Mouse (Mus musculus) lung, embryonic 14.5 days (tissue): ENCODE results near the gene Ripk1. TPM values are rescaled to one million over a fixed set of nuclear protein-coding genes. Genes with fewer than 3 reads are reported as not detected.
A peak's percentile ranks its signal among the peaks of the same experiment; 100 is the strongest.
"Not testable (repeated sequence)": the region's sequence is repeated elsewhere in the genome, so short reads cannot be mapped to it uniquely, and the experiment has no call there.

Experiments
- ATAC-seq: fragments of 200-750 bp; cut with Nextera tagmentation; 2 replicates; pipeline ENCODE4 v1.8.0; 2017; ENCODE audit warnings: mild to moderate bottlenecking, moderate TSS enrichment, moderate library complexity; ENCODE audit not compliant: insufficient read depth
- DNase-seq: peaks from one replicate; pipeline ENCODE4 v3.0.0-alpha.2; 2015
- H3K27ac ChIP-seq: fragments of 300-500 bp; sonication (generic); 2 replicates; pipeline ENCODE4 v1.5.1; 2014; ENCODE audit warnings: low read depth, mild to moderate bottlenecking, moderate library complexity
- H3K27me3 ChIP-seq: fragments of 300-500 bp; sonication (generic); 2 replicates; pipeline ENCODE4 v1.6.1; 2014; ENCODE audit warnings: low read length, control low read depth; ENCODE audit not compliant: insufficient read depth
- H3K36me3 ChIP-seq: fragments of 300-500 bp; sonication (generic); 2 replicates; pipeline ENCODE4 v1.6.1; 2014; ENCODE audit warnings: control low read depth; ENCODE audit not compliant: insufficient read depth
- H3K4me1 ChIP-seq: fragments of 300-500 bp; sonication (generic); 2 replicates; pipeline ENCODE4 v1.6.1; 2014; ENCODE audit warnings: antibody characterized with exemption, control low read depth; ENCODE audit not compliant: insufficient read depth
- H3K4me2 ChIP-seq: fragments of 300-500 bp; sonication (generic); 2 replicates; pipeline ENCODE4 v1.6.1; 2014; ENCODE audit warnings: mild to moderate bottlenecking
- H3K4me3 ChIP-seq: fragments of 300-500 bp; sonication (generic); 2 replicates; pipeline ENCODE4 v1.5.1; 2014; ENCODE audit warnings: low read depth, low read length
- H3K9ac ChIP-seq: fragments of 300-500 bp; sonication (generic); 2 replicates; pipeline ENCODE4 v1.6.1; 2014
- H3K9me3 ChIP-seq: fragments of 300-500 bp; sonication (generic); 2 replicates; pipeline ENCODE4 v1.6.1; 2016; ENCODE audit warnings: low read depth, low read length, control low read depth
- CTCF ChIP-seq: IDR thresholded peaks from 2 replicates; pipeline ENCODE4 v1.5.1; 2016; ENCODE audit warnings: antibody characterized with exemption, low read depth
- WGBS: fragments of 180-500 bp; shearing (Covaris S2); extraction: QIAGEN DNeasy Blood & Tissue Kit; methylation state at CpG from one replicate; pipeline ENCODE4 v1.1.7; 2014; 5-methylcytosine and 5-hydroxymethylcytosine counted together
- polyA plus RNA-seq: library from polyadenylated mRNA; unstranded; fragments of >200 nt; fragmentation: Nextera tagmentation; extraction: Ambion mirVana; gene quantifications from 2 replicates; pipeline ENCODE4 v1.2.1, GENCODE M21; 2014

Gene Ripk1
- polyA plus RNA-seq, 1 experiment from 2014 or later: 23.9 TPM

DNA sequence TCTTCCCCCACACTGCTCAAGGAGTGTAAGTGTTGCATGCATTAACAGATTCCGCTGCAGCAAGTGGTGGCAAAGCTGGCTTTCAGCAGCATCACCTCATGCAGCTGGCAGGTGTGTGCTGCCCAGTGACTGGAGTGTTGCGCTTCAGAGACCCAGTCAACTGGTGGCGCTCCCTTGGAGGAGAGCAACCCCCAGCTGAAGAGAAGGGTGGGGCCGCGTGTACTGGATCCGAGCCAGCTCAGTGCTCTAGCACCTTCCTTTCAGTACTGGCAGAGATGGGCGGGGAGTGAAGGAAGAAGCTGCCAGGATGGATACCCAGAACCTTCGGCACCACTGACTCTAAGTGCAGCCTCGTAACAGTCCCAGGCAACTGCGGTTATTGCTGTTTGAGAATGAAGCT, 60.3 kb downstream of the Ripk1 start:
- H3K9ac ChIP-seq: no peak overlapping the region
- peaks cover 22% of the 10 kb centered on the region; the same call in 1 of the 2 replicates for H3K36me3 ChIP-seq
- H3K4me1 ChIP-seq: no peaks in the 10 kb centered on the region
- no peak overlapping the region for H3K27ac ChIP-seq
- no peaks in the 10 kb centered on the region for H3K27me3 ChIP-seq
- no peaks in the 10 kb centered on the region for H3K9me3 ChIP-seq
- no peak overlapping the region for H3K4me2 ChIP-seq
- no peak for TF ChIP-seq CTCF
- peak; percentile 16 for DNase-seq
- no peak for ATAC-seq
- no peak overlapping the region for H3K4me3 ChIP-seq
- WGBS: 78% methylated on average over 10 of the region's 10 CpGs

- H3K27ac ChIP-seq: no peak overlapping the region
- no peak overlapping the region for H3K4me3 ChIP-seq
- peak; percentile 15 for DNase-seq
- H3K27me3 ChIP-seq: no peaks in the 10 kb centered on the region
- no peak overlapping the region for H3K4me2 ChIP-seq
- no peaks in the 10 kb centered on the region for H3K4me1 ChIP-seq
- H3K9ac ChIP-seq: no peak overlapping the region
- H3K9me3 ChIP-seq: no peaks in the 10 kb centered on the region
- WGBS: 71% methylated on average over 1 of the region's 1 CpGs
- no peak for ATAC-seq
- H3K36me3 ChIP-seq: peaks cover 14% of the 10 kb centered on the region; the same call in 1 of the 2 replicates
- no peak for TF ChIP-seq CTCF
These were observed 64.2 kb downstream of the Ripk1 start for GRCm38 (mm10) chr13:34066351-34066750.

DNA sequence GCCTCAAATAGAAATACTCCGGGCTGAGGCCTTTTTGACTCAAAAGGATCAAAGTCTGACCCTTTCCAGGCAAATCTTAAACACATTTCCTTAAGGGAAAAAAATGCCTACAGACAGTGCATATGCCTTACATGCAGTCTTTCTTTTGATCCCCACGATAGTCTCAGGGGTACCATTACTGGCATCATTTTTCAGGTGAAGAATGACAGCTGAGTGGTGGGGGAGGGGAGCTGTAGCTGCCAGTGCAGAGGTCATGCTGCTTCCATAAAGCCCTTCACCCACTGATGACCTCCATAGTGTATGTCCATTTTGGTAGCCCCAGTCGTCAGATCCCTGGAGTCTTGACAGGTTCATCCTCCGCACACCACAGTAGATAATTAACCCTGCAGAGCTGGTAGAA, 68.1 kb downstream of the Ripk1 start:
- Histone ChIP-seq H3K36me3 (peaks cover 17% of the 10 kb centered on the region; the same call in 1 of the 2 replicates), H3K4me3 (no peak overlapping the region), H3K27me3 (no peaks in the 10 kb centered on the region), H3K9me3 (no peaks in the 10 kb centered on the region), H3K9ac (no peak overlapping the region), H3K4me1 (no peaks in the 10 kb centered on the region), H3K27ac (no peak overlapping the region), H3K4me2 (no peak overlapping the region)
- no peak for ATAC-seq
- TF ChIP-seq CTCF: no peak
- WGBS: 32% methylated on average over 4 of the region's 4 CpGs
- no peak for DNase-seq

GRCm38 (mm10) chr13:34071836-34072235, 69.7 kb downstream of the Ripk1 start:
- ATAC-seq (no peak), DNase-seq (no peak)
- no peaks in the 10 kb centered on the region for H3K27me3 ChIP-seq
- H3K36me3 ChIP-seq: peaks cover 25% of the 10 kb centered on the region; the same call in 1 of the 2 replicates
- no peak overlapping the region for H3K9ac ChIP-seq
- H3K27ac ChIP-seq: no peak overlapping the region
- peaks cover 2% of the 10 kb centered on the region; the same call in 1 of the 2 replicates for H3K4me1 ChIP-seq
- TF ChIP-seq CTCF: no peak
- 84% methylated on average over 6 of the region's 6 CpGs for WGBS
- H3K4me3 ChIP-seq: no peak overlapping the region
- no peak overlapping the region for H3K4me2 ChIP-seq
- no peaks in the 10 kb centered on the region for H3K9me3 ChIP-seq

GRCm38 (mm10) chr13:34072847-34073246, 70.7 kb downstream of the Ripk1 start:
- Histone ChIP-seq H3K4me1 (peaks cover 5% of the 10 kb centered on the region; the same call in 1 of the 2 replicates), H3K36me3 (peaks cover 25% of the 10 kb centered on the region; the same call in 1 of the 2 replicates), H3K4me3 (no peak overlapping the region), H3K27ac (no peak overlapping the region), H3K27me3 (no peaks in the 10 kb centered on the region), H3K9me3 (no peaks in the 10 kb centered on the region), H3K9ac (no peak overlapping the region), H3K4me2 (no peak overlapping the region)
- no peak for TF ChIP-seq CTCF
- no peak for ATAC-seq
- DNase-seq: no peak
- WGBS: 61% methylated on average over 3 of the region's 3 CpGs

DNA sequence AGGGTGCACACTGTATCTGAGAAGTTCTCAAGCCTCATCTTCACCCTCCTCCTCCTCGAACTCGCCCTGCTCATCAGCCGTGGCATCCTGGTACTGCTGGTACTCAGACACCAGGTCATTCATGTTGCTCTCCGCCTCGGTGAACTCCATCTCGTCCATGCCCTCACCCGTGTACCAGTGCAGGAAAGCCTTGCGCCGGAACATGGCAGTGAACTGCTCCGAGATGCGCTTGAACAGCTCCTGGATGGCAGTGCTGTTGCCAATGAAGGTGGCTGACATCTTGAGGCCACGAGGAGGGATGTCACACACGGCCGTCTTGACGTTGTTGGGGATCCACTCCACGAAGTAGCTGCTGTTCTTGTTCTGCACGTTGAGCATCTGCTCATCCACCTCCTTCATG, 72.3 kb downstream of the Ripk1 start:
- H3K4me1 ChIP-seq, H3K27me3 ChIP-seq, H3K4me2 ChIP-seq, H3K9me3 ChIP-seq, H3K4me3 ChIP-seq, H3K9ac ChIP-seq, H3K27ac ChIP-seq, DNase-seq, ATAC-seq: not testable (repeated sequence)
- H3K36me3 ChIP-seq: peaks cover 25% of the 10 kb centered on the region; the same call in 1 of the 2 replicates
- 88% methylated on average over 7 of the region's 17 CpGs for WGBS

DNA sequence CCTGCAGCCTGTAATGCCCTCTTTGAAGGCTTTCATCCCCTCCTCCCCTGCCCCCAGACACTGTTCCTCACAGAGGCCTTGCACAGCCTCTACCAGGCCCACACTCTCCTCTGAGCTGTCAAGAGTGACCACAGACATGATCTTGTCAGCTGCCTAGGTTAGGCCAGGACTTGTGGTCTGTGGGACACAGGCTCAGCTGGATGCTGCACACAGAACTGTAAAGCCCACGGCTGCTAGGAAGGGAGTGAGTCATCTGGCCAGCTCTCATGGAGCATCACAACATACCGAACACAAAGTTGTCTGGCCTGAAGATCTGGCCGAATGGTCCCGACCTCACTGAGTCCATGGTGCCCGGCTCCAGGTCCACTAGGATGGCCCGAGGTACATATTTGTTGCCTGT, 73.7 kb downstream of the Ripk1 start:
- H3K9me3 ChIP-seq, H3K27me3 ChIP-seq, ATAC-seq, H3K4me1 ChIP-seq, DNase-seq, H3K27ac ChIP-seq, H3K4me3 ChIP-seq, H3K9ac ChIP-seq: not testable (repeated sequence)
- peaks cover 23% of the 10 kb centered on the region; the same call in 1 of the 2 replicates for H3K36me3 ChIP-seq
- WGBS: 75% methylated on average over 6 of the region's 6 CpGs
- H3K4me2 ChIP-seq: peak overlapping the region; percentile 84; the same call in 1 of the 2 replicates
